Mouse (Mus musculus): ENCODE results near the gene Ccdc194.

DNA sequence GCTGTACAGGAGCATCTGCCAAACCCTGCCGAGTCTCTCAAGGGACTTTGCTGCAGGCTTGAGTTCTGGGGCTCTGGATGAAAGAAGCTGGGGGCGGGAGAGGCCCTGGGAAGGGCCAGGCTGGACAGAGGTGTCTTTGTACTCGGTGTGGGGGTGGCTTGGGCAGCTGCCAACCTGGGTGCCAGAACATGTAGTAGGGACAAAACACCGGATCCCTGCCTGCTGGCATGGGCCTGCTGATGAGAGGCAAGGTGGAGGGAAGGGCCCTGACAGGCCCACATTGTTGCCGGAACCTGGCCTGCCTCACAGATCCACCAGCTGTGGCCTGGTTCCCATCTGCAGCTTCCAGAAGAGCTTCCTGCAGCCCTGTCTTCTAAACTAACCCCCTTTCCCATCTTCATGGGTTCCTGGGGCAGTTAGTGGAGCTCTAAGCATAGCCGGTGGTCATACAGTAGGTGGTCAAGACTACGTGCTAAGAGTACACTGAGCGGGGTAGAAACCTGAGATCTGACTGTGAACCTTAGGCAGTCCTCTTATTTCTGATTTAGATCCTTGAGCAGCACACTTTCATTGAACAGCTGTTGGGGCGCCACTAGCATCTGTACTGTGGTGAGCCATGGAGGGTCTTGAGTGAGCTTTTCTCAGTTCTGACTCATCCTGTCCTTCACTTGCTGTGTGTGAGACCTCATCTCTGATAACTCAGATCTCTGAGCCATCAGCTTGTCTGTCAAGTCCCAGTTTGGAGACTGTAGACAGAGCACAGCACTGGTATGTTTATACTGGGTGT is 47.5 kb upstream of the Ccdc194 start:
- TF ChIP-seq USF1 (IDR thresholded peaks at IDR 0.05; ENCODE audit: low read depth) = no peak
- TF ChIP-seq MAX (IDR thresholded peaks at IDR 0.05; ENCODE audit: low read depth) = no peak
- TF ChIP-seq POLR2AphosphoS2 (IDR thresholded peaks at IDR 0.05; ENCODE audit: insufficient read length, low read depth) = no peak
